Mouse (Mus musculus) adrenal gland, postnatal 10 days (tissue): ENCODE measurements around the gene Nrl. TPM values are rescaled to one million over a fixed set of nuclear protein-coding genes. Genes with fewer than 3 reads are reported as not detected.

Experiments used
- DNase-seq: peaks from one replicate; pipeline ENCODE4 v3.0.0; 2021; ENCODE audit warnings: mixed read lengths
- long read RNA-seq, 2 experiments: library from polyadenylated mRNA; stranded (forward); transcript quantifications; one replicate each; pipeline ENCODE4 v2.0.0; 2021
- total RNA-seq, 2 experiments: library from RNA; stranded (reverse); gene quantifications; 2 replicates each; pipeline ENCODE4 v1.2.3; 2021

Gene Nrl
- not detected for total RNA-seq
- long read RNA-seq, experiment 1 = 0 reads
- long read RNA-seq, experiment 2 = 0 reads

- no peak for DNase-seq
Measured at GRCm38 (mm10) chr14:55524785-55525184, at the start of gene Nrl. TSS of gene Nrl (minus strand) at chr14:55524981.

GRCm38 (mm10) chr14:55571760-55572159, 47.0 kb upstream of the Nrl start:
- no peak for DNase-seq

GRCm38 (mm10) chr14:55570588-55570987, 45.8 kb upstream of the Nrl start:
- no peak for DNase-seq

- DNase-seq = no peak
Measured at GRCm38 (mm10) chr14:55567496-55567895, 42.7 kb upstream of the Nrl start.

- no peak for DNase-seq
Measured at GRCm38 (mm10) chr14:55565748-55566147, 41.0 kb upstream of the Nrl start.

GRCm38 (mm10) chr14:55563249-55563648, 38.5 kb upstream of the Nrl start:
- DNase-seq = no peak

GRCm38 (mm10) chr14:55561860-55562259, 37.1 kb upstream of the Nrl start:
- no peak for DNase-seq

GRCm38 (mm10) chr14:55560202-55561073, 35.7 kb upstream of the Nrl start, which contains the start of gene A730061H03Rik:
TSS of gene A730061H03Rik (minus strand) at chr14:55560406.
- DNase-seq = peak; percentile 98

- DNase-seq = peak; percentile 94
Measured at GRCm38 (mm10) chr14:55559799-55560201, 35.0 kb upstream of the Nrl start, which contains the start of gene Dcaf11. TSS of gene Dcaf11 (plus strand) at chr14:55560006.

- no peak for DNase-seq
Measured at GRCm38 (mm10) chr14:55558740-55559448, 34.1 kb upstream of the Nrl start.

- no peak for DNase-seq
Measured at GRCm38 (mm10) chr14:55557587-55557986, 32.8 kb upstream of the Nrl start.

GRCm38 (mm10) chr14:55557003-55557402, 32.2 kb upstream of the Nrl start:
- peak; percentile 86 for DNase-seq

GRCm38 (mm10) chr14:55555788-55556187, 31.0 kb upstream of the Nrl start:
- DNase-seq = no peak

GRCm38 (mm10) chr14:55554635-55555034, 29.9 kb upstream of the Nrl start:
- no peak for DNase-seq

- no peak for DNase-seq
Measured at GRCm38 (mm10) chr14:55551794-55552193, 27.0 kb upstream of the Nrl start.

- DNase-seq = no peak
Measured at GRCm38 (mm10) chr14:55551347-55551746, 26.6 kb upstream of the Nrl start.

- DNase-seq = no peak
Measured at GRCm38 (mm10) chr14:55550191-55550590, 25.4 kb upstream of the Nrl start.

GRCm38 (mm10) chr14:55544334-55544733, 19.6 kb upstream of the Nrl start:
- peak; percentile 40 for DNase-seq

- DNase-seq = no peak
Measured at GRCm38 (mm10) chr14:55542268-55542667, 17.5 kb upstream of the Nrl start.

- DNase-seq = peak; percentile 92
Measured at GRCm38 (mm10) chr14:55540787-55541321, 16.1 kb upstream of the Nrl start.

GRCm38 (mm10) chr14:55540067-55540786, 15.4 kb upstream of the Nrl start, which contains the start of gene Pck2:
TSS of gene Pck2 (plus strand) at chr14:55540266.
- DNase-seq = peak; percentile 92

GRCm38 (mm10) chr14:55536116-55536745, 11.4 kb upstream of the Nrl start:
- DNase-seq = peak; percentile 73
